Mouse (Mus musculus) urinary bladder, postnatal 4 days (tissue): ENCODE measurements at regions not wholly inside any gene's neighbourhood (a gene's known extent, or its start where the extent isn't known, plus 50 kb on each side); places are given as distances from the start of the nearest gene placed in this dataset.

Experiments
- DNase-seq, 2 experiments: peaks; one replicate each; pipeline ENCODE4 v3.0.0; 2021 to 2022; ENCODE audit warnings: low spot score in 2 of 2

DNA sequence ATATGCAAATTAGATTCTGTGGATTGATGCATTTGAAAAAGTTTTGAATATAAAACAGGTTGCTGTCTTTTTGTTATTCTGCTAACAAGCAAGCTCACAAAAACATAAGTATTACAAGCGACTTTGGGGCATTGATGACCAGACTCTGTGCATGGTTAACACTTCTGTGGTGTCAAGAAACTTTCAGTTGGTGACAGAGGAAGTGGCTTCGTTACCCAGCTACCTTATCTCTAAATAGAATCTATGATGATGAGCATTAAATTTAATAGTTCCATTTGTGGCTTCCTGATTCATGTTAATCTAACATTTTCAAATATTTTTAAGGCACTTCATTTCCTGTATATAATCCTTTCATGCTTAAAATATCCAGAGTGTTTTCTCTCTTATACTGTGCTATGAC is 100.8 kb downstream of the Tm2d1 start:
- DNase-seq = no peak

GRCm38 (mm10) chr4:98258336-98258735 is 124.8 kb downstream of the Tm2d1 start:
- DNase-seq = no peak

- no peak for DNase-seq
Measured at GRCm38 (mm10) chr4:98257711-98258110, 125.4 kb downstream of the Tm2d1 start.

DNA sequence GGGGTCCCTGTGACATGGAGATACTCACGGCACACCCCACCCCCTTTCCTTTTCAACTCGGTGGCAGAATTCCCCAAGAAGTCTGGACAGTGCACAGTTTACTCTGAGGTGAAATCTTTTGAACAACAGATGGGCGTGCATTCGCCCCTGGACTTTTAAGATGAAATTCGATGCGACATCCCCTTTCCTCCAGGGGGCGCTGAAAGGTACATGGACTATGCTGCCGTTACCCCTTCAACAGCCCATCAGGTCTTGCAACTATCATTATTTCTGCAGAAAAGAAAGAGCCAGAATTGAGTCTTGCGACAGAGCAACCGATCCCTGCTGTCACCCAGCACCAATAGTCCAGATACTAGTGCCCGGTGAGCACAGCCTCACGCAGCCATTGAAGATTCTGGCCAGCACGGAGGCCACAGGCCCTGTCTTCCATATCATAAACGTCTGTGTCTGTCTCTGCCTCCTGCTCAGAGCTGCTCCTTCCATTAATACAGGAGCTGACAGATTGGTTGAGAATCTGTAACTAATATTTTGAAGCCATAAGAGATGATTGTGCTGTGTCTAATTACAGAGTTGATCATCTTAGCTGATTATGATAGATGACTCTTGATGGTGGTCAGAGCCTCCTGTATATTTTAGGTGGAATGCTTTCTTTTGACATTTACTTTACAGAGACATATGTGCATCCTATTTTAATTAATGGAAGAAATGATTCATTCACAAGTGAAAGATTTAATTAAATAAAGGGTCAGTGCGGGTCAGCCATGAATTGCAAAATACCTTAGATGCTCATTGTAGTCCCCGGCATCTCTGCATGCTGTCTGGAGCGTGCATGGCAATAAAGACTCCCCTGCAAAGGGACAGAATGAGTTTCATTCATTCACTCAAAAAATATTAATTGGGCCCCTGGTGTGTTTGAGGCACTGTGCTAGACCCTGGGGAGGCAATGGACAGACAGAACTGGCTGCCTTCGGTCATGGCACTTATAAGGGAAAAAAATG is 128.0 kb downstream of the Tm2d1 start:
- DNase-seq = no peak

GRCm38 (mm10) chr4:98243941-98244929 is 138.9 kb downstream of the Tm2d1 start:
- no peak for DNase-seq

DNA sequence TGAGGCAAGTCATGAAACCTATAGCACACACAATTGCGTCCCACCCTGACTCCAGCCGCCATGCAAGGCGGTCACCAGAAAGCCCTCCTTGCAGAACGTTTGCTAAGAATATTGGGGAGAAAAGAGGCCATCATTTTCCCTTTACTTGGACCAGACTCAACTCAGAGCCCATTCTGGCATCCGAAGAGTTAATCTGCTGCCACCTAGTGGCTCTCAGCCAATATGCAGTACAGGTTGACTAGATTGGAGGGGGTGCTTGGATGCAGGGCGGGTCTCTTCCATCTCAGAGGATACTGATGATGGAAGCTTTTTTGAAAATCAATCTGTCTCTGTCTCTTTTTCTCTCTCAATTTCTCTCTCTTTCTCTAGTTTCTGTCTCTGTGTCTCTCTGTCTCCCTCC is 139.6 kb downstream of the Tm2d1 start:
- DNase-seq = no peak

GRCm38 (mm10) chr4:98241921-98242320 is 141.2 kb downstream of the Tm2d1 start:
- no peak for DNase-seq

DNA sequence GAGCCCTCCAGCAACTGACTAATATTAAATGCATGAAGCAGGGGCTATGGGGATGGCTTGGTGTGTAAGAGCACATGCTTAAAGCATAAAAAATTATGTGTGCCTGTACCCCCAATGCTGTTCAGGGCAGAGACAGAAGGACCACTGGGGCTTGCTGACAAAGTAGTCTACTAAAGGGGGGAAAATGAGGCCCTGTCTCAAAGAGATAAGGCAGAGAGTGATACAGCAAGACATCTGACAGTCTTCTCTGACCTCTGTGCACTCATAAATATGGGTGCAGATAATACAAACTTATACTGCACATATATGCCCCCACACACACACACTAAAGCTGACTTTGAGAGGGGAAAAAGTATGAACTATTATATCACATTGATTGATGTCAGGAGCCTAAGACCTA is 142.8 kb downstream of the Tm2d1 start:
- DNase-seq = no peak

DNA sequence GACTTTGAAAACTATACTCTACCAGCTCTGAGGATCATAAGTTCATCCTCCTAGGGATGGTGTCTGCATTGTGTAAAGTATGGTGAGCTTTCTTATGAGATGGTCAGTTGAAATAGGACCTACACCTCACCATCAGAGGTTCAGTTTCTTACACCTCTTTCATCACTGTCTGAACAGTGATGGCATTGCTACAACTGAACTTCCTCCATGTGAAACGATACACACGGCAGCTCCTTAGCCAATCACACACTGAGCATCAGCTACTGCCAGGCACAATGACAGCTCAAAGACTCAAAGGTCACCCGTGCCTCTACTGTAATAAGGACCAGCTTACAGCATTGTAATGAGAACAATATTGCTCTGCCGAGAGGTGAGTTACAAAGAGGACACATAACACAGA is 145.0 kb downstream of the Tm2d1 start:
- DNase-seq = no peak

DNA sequence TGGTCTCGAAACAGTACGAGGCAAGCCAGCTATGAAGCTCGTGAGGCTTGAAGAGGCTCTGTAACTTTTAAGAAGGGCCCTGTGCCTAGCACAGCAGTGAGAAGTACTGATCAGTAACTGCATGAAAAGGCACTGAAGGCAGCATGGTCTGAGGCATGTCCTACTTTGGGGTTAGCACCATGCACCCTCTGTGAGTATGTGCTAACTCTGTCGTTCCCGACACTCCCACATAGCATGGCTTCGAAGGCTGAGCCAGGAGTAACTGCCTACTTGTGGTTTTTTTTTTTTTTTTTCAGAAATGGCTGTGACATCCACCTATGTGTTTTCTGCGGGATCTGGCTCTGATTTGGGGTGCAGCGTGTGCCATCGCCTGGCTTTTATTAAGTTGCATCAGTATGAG is 145.6 kb downstream of the Tm2d1 start:
- no peak for DNase-seq

DNA sequence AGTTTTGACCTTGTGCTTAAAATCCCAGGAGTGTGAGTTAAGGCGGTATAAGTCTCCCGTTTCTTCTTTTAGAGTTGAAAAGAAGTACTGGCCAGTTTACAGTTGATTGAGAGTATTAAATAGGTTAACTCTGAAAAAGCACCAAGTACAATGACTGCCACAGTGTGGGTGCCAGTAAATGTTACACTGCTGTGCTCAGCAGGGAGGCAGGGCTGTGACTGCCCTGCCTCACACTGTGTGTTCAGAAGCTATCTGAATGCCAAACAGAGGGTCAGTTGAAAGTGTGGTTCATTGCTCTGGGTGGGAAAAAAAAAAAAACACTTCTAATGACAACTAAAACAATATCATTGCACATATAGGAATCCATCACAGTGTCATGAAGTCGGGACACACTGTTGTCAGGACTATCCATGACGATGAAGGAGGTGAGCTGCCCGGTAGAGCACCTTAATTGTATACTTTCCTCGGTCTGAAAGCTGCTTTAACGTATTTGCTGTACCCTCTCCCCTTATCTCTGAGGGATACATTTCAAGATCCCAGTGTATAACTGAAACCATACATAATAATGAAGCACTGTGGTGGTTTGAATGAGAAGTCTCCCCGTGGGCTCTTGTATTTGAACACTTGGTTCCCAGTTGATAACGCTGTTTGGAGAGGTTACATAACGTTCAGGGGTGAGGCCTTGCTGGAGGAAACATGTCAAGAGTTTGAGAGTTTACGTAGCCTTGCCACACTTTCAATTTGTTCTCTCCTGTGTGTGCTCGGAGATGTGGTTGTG is 146.9 kb downstream of the Tm2d1 start:
- DNase-seq = no peak

DNA sequence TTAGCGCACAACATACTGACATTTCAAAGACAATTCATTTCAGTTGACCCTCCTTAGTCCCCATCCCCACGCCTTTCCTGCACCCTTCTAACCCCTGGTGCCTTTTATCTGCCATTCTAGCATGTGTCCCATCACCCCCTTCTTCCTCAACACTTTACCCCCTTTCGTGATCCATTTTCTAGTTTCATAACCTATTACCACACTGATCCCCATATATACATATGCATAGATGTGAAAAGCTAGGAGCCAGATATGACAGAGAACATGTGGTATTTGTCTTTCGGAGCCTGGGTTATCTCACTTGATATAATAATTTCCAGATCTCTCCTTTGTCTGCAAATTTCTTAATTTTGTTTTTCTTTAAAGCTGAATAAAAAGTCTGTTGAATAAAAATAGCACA is 154.9 kb downstream of the Tm2d1 start:
- no peak for DNase-seq

GRCm38 (mm10) chr4:98224366-98224765 is 158.7 kb downstream of the Tm2d1 start:
- no peak for DNase-seq

DNA sequence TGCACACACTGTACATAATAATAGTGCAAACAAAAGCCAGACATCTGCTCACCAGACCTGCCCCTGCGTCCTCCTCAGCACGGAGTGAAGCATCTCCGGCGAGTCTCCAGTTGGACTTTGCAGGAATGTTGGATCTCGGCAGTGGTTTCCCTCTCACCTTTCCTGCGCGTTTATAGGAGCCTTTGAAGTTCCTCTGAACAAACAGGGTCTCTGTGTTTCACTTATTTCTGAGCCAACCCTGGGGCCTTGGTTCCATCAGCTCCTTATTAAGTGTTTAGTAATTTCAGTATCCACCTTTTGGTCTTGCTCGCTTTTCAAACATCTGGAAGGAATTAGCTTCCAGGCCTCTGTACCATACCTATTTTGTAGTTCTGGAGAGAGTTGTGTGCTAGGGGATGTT is 159.7 kb downstream of the Tm2d1 start:
- DNase-seq = no peak

- no peak for DNase-seq
Measured at GRCm38 (mm10) chr4:98221566-98221965, 161.5 kb downstream of the Tm2d1 start.

DNA sequence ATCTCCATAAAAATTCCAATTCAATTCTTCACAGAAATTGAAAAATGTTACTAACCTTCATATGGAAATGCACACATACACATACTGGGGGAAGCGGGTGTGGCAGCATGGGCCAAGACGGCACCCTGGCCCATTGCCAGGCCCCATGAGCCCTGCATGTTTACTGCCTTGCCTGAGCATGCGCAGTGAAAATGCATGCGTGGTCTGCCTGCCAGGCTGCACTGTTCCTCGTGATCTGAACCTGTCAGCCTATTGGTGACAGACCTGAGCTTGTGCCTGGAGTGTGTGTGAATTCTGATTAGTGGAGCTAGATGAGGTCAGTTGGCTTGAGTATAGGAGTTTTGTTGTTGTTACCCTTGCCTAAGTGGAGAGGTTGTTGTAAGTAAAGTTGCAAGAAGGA is 167.9 kb downstream of the Tm2d1 start:
- no peak for DNase-seq

DNA sequence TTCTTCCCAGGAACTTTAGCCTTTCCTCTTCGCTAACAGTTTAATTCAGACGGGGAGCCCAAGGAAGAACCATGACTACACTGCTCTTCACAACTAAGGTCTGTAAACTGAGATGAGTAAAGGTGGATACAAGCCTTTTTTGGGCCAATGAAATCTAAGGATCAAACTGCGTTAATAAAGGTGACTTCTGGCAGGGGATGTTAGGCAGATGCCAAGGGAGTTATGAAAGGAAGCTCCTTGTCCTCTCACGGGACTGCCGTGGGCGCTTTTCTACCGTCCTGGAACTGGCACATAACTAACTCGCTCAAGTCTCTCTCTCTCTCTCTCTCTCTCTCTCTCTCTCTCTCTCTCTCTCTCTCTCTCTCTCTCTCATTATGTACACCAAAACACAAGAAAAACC is 175.7 kb downstream of the Tm2d1 start:
- no peak for DNase-seq

GRCm38 (mm10) chr4:98206245-98206970 is 176.7 kb downstream of the Tm2d1 start:
- no peak for DNase-seq

DNA sequence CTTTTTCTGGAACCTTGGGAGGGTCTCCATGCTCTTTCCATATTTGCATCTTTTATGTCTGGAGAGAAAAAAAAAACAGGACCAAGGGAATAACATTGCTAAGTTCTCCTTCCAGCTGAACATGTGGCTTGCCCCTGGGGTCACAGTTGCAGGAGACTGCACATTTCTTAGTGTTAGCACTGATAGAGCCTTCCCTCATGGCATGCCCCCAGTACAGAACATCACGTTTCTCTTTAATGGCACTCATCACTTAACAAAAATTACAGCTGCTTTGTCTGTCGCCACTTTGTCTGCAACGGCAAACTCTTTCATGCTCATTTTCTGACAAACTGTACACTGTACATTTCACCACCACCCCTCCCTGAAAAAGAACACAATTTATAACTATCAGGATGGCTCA is 180.0 kb downstream of the Tm2d1 start:
- no peak for DNase-seq

DNA sequence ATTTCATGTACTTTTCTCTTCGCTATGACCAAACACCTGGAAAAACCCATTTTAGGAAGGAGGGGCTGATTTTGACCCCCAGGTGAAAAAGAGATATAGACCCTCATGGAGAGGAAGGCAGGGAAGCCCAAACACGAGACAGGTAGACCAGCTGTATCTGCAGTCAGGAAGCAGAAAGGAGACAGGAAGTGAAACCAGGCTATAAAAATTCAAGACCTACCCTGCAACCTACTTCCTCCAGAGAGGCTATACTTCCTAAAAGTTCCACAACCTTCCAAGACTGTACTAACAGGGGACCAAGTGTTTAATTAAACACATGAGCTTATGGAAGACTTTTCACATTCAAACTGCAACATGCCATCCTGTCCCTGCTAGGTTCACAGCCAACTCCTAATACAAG is 180.9 kb downstream of the Tm2d1 start:
- DNase-seq = no peak

- no peak for DNase-seq
Measured at GRCm38 (mm10) chr4:98201102-98201501, 182.0 kb downstream of the Tm2d1 start.
